Mouse (Mus musculus): ENCODE data around the gene Acpp.
"Not testable (repeated sequence)": the region's sequence is repeated elsewhere in the genome, so short reads cannot be mapped to it uniquely, and the experiment has no call there.

Acpp gene

GRCm38 (mm10) chr9:104337183-104337931 is at the start of gene Acpp:
TSS of gene Acpp (minus strand) at chr9:104337748.
- peak; percentile 67 for DNase-seq (ENCODE audit: low read depth, low spot score)

DNA sequence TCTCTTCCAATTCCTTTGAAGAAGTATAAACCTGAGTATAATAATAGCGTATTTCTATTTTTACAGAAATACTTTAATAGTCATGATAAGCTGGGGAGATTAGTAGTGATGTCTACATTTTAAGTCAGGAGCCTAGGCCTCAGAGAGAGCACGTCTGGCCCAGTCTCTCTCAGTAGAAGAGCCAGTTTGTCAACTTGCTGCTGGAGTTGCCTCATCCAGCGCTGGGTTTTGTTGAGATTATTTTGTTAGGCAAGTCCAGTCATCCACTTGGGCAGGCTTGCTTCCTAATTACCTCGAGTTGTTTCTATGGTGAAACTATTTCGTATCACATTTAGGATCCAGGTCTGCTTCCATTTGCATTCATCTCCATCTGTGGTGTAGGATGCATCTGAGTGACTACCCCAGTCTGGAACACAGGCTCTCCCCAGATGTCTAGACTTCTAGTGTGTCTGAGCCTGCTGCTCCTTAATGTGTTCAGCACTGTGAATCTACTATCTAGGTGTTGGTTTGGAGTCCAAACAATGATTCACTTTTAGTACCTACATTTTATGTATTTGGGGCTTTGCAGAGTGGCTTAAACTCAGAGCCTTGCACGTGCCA is 45.1 kb upstream of the Acpp start:
- DNase-seq (ENCODE audit: low read depth, low spot score), result no peak

GRCm38 (mm10) chr9:104379532-104380162 is 42.1 kb upstream of the Acpp start:
- peak; percentile 13 for DNase-seq (ENCODE audit: low read depth, low spot score)

- DNase-seq (ENCODE audit: low read depth, low spot score), result no peak
Measured at GRCm38 (mm10) chr9:104375573-104375972, 38.0 kb upstream of the Acpp start.

GRCm38 (mm10) chr9:104373253-104373652 is 35.7 kb upstream of the Acpp start:
- DNase-seq (ENCODE audit: low read depth, low spot score), result peak; percentile 45

GRCm38 (mm10) chr9:104366983-104367382 is 29.4 kb upstream of the Acpp start:
- DNase-seq (ENCODE audit: low read depth, low spot score), result no peak

- DNase-seq (ENCODE audit: low read depth, low spot score), result not testable (repeated sequence)
Measured at GRCm38 (mm10) chr9:104361951-104362350, 24.4 kb upstream of the Acpp start.

DNA sequence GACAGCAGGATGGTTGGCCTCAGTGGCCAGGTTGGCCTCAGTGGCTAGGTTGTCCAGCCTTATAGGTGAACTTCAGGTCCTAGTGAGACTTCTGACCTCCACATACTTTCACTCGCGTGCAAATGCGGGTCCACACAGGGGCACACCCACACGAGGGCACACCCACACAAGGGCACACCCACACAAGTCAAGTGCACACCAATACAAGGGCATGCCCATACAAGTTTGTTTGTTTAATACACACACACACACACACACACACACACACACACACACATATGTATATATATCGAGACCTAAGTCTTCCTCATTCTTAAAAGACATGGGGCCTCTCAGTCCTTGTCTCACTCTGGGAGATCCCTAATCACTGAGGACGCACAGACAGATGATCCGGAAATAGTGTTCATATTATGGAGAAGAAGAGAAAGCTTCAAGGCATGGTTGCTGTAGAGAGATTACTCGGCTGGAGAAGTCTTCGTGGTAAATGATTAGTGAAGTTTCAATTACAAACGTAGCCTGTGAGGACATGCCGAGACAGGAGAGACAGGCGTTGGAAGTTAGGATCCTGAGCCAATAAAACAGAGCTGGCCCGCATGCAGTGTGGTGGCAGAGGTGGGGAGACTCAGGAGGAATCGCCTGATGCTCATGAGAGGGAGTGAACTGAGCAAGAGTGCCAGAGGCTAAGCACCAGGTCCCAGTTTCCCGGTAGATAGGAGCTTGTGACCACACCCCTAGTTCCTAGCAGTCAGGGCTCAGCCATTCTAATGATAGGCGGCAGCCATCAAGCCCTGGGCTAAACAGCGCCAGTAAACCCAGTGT is 23.7 kb upstream of the Acpp start:
- no peak for DNase-seq (ENCODE audit: low read depth, low spot score)

DNA sequence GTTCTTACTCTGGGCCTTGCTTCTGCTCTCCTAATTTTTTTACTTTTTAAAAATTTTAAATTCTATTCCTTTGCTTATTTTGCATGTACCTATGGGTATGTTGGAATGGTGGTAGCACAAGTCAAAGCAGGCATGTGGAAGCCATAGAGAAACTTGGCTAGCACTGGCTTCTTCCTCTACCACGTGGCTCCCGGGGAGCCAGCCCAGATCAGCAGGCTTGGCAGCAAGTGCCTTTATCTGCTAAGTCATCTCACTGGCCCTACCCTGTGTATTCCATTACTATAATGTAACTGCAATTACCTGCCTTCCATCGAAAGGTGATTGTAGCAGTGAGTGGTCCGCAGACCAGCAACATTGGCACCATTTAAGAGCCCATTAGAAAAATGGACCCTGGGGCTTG is 22.8 kb upstream of the Acpp start:
- no peak for DNase-seq (ENCODE audit: low read depth, low spot score)

GRCm38 (mm10) chr9:104355521-104356270 is 18.1 kb upstream of the Acpp start:
- DNase-seq (ENCODE audit: low read depth, low spot score), result no peak

DNA sequence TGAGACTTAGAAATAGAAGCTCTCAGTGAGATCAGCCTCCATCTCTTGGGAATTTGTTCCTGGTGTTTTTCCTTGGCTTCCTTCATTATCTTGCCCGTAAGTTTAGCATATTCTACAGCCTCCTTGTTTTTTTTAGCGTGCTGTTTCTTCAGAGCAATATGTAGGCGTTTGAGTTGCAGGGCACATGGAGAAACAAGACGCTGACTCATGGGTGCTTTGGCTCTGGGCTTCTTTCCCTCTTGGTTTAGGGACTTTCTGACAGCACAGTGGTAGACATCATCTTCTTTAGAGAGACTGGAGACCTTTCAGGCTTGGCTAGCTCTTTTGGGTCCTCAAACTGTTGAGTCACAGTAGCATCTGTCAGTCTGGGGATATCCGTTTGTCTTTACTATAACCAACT is 6.6 kb upstream of the Acpp start:
- no peak for DNase-seq (ENCODE audit: low read depth, low spot score)

GRCm38 (mm10) chr9:104339483-104339882 is 1.9 kb upstream of the Acpp start:
- DNase-seq (ENCODE audit: low read depth, low spot score), result no peak

DNA sequence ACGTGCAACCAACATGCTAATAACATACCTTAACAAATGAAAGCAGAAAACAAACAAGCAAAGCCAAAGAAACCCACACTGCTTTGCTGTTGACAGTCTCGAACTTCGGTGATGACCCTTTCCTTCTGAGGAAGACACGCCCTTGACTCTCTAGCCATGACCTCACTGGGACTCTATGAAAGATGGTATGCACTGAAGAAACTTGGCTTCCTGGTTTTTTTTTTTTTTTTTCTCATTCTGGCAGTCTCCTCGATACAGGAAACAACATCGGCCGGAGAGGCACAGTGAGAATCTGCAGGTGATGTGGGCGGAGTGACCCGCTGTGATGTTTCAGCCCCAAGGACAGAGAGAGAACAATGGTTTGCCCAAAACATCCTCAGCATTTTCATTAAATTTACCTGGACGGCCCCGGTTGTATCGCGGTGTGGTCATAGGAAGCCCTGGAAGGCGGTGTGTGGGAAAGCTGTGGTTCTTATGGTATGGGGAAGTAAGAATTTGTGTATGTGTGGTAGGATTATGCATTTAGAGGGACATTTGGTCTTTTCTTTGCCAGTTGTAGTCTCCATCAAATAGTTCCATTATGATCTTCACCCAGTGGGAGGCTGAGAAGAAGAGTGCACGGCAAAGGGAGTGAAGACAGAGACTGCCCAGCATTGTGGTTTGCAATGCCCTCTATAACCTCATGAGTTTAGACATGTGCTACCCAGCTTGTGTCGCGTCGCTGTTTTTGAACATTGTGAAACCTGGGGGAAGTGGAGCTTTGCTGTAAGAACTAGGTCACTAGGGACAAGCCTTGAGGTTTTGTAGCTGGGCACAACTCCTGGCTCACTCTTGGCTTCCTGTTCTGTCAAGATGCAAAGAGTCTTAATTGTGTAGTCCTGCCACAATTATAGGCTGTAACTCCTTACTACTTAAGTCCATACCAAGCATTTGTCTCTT is 1.2 kb upstream of the Acpp start:
- DNase-seq (ENCODE audit: low read depth, low spot score), result peak; percentile 7

- DNase-seq (ENCODE audit: low read depth, low spot score), result peak; percentile 41
Measured at GRCm38 (mm10) chr9:104331301-104331700, 6.2 kb downstream of the Acpp start.

DNA sequence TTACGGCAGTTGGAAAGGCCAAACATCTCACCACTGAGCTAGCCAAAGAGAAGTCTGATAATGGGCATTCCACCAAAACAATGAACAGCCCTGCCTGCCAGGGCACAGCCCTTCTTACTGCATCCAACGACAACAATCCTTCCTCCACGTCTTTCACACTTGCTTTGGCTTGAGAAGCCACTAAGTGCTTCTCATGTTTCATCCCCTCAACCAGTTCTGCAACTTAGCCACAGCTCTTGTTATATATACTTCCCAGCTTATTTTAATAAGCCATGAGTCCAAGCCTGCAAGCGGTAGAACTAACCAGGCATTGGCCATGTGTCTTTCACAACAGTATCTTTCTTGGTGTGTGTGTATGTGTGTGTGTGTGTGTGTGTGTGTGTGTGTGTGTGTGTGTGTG is 8.9 kb downstream of the Acpp start:
- DNase-seq (ENCODE audit: low read depth, low spot score), result no peak

DNA sequence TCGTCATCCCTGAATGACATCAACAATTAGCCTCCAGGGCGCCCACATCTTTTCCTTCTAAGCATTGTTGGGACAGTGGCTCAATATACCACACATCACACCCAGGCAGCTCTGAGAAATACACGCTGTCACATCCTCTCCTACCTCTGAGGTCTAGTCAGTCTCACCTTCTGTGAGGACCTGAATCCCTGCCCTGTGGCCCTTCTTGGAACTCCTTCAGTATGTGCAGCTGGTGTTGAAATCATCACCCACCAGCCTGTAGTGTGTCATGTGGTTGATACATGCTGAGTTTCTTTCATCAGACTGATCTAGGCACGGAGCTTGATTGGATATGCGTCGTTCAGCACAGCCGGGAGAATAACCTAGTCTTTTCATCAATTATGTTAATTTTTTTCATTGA is 16.0 kb downstream of the Acpp start:
- DNase-seq (ENCODE audit: low read depth, low spot score), result no peak

GRCm38 (mm10) chr9:104316351-104316750 is 21.2 kb downstream of the Acpp start:
- no peak for DNase-seq (ENCODE audit: low read depth, low spot score)

DNA sequence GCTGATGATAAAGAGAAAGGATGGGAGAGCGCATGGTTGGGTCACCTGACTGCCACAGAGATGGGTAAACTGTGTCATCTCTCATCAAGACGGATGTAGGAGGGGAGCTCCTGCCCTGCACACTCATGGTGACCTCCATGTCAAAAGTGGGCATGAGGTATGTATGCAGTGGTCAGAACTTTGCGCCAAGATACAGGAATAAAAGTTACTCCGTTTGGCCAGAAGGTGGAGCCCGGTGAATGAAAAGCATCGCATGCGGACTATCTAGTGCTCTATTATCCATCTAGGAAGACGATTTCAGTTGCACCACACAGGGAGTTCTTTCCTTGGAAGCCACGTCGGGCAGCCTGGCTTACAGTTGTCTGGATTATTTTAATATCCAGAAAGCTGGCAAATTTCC is 22.0 kb downstream of the Acpp start:
- no peak for DNase-seq (ENCODE audit: low read depth, low spot score)

DNA sequence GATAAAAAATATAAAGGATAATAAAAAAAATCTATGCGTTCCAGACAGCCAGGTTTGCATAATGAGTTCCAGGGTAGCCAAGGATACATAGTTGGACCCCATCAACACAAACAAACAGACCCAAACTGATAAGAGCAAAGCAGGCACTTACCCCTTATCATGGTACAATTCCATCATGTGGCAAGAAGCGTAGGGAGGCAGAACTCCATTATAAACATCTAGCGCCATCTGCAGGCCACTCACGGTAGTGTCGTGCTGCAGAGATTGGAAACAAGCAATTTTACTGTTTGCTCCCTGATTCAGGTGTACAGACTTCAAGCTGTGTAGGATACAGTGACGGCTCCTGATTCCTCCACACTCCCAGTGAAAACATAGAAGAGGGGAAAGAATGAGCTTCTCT is 30.8 kb downstream of the Acpp start:
- DNase-seq (ENCODE audit: low read depth, low spot score), result peak; percentile 59

Data from CD4-positive helper T cell, adult 2 months (primary cell).